Mouse (Mus musculus) C2C12 (cell line): Measurements from ENCODE around the gene Hist1h2ak.
"Not testable (repeated sequence)": the region's sequence is repeated elsewhere in the genome, so short reads cannot be mapped to it uniquely, and the experiment has no call there.

Source experiments
- CTCF ChIP-seq: IDR thresholded peaks from one replicate; pipeline ENCODE4 v1.5.1; 2011; ENCODE audit not compliant: control insufficient read depth, insufficient read depth, insufficient read length
- USF1 ChIP-seq: IDR thresholded peaks from one replicate; pipeline ENCODE4 v1.6.1; 2011; ENCODE audit warnings: low read depth, mild to moderate bottlenecking, control low read depth, moderate library complexity

DNA sequence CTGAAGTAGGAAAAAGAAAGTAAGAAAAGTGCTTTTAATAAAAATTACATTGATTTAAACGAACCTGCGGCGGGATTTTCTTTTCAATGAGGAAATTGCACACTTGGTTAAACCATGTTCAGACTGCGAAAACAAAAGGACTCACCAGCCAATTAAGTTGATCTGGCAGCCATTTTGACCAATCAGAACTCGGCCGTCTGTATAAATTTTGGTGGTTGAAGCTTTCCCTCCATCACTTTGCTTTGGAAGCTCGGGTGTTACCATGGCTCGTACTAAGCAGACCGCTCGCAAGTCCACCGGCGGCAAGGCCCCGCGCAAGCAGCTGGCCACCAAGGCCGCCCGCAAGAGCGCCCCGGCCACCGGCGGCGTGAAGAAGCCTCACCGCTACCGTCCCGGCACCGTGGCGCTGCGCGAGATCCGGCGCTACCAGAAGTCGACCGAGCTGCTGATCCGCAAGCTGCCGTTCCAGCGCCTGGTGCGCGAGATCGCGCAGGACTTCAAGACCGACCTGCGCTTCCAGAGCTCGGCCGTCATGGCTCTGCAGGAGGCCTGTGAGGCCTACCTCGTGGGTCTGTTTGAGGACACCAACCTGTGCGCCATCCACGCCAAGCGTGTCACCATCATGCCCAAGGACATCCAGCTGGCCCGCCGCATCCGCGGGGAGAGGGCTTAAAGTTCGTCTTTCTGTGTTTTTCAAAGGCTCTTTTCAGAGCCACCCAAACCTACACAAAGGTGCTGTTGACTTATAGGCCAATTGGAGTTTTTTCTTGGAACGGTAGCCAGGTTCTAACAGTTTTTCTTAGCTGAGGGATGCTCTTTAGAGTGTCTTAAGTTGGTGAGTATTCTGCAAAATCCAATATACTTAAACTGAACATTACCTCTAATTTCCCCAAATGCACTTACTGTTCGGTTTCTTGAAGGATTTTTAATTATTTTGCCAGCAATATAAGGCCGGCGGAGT lies 36.0 kb downstream of the Hist1h2ak start, which contains the start of gene Hist1h3h:
- TF ChIP-seq CTCF, USF1: not testable (repeated sequence)
